Mouse (Mus musculus) liver, adult 2 months (tissue): Measurements from ENCODE around the gene Mrpl17. TPM values are rescaled to one million over a fixed set of nuclear protein-coding genes. Genes with fewer than 3 reads are reported as not detected.
"Not testable (repeated sequence)": the region's sequence is repeated elsewhere in the genome, so short reads cannot be mapped to it uniquely, and the experiment has no call there.

Experiments used
- DNase-seq: peaks from one replicate; pipeline ENCODE4 v3.0.0-alpha.2; 2011; ENCODE audit warnings: low read depth, low spot score; ENCODE audit errors: extremely low read depth
- H3K27ac ChIP-seq: fragments of 200-500 bp; replicated peaks from 2 replicates; pipeline ENCODE4 v1.5.1; 2012; ENCODE audit warnings: low read depth, mild to moderate bottlenecking, control low read depth, inconsistent platforms, low read length; ENCODE audit not compliant: insufficient read depth
- H3K27me3 ChIP-seq: fragments of 200-500 bp; 2 replicates; pipeline ENCODE4 v1.6.1; 2012; ENCODE audit warnings: mild to moderate bottlenecking, moderate library complexity, low read length, inconsistent platforms; ENCODE audit not compliant: control insufficient read depth, insufficient read depth
- H3K36me3 ChIP-seq: fragments of 200-500 bp; 2 replicates; pipeline ENCODE4 v1.6.1; 2012; ENCODE audit warnings: low read length, inconsistent platforms; ENCODE audit not compliant: control insufficient read depth, insufficient read depth
- H3K4me1 ChIP-seq: fragments of 200-500 bp; 2 replicates; pipeline ENCODE4 v1.6.1; 2011; ENCODE audit warnings: low read length; ENCODE audit not compliant: control insufficient read depth, insufficient read depth
- H3K4me3 ChIP-seq: fragments of 200-500 bp; 2 replicates; pipeline ENCODE4 v1.5.1; 2011; ENCODE audit warnings: low read depth, mild to moderate bottlenecking, control low read depth, low read length, moderate library complexity; ENCODE audit not compliant: insufficient read depth
- H3K79me2 ChIP-seq: fragments of 200-500 bp; 2 replicates; pipeline ENCODE4 v1.6.1; 2012; ENCODE audit warnings: inconsistent platforms, mild to moderate bottlenecking, low read length, moderate library complexity; ENCODE audit not compliant: control insufficient read depth, insufficient read depth
- H3K9ac ChIP-seq: fragments of 200-500 bp; 2 replicates; pipeline ENCODE4 v1.6.1; 2012; ENCODE audit warnings: low read depth, mild to moderate bottlenecking, control low read depth, inconsistent platforms, low read length
- CTCF ChIP-seq: fragments of 200-500 bp; IDR thresholded peaks from 2 replicates; pipeline ENCODE4 v1.5.1; 2011; ENCODE audit warnings: low read depth, low read length, control low read depth
- POLR2A ChIP-seq: fragments of 200-500 bp; IDR thresholded peaks from 2 replicates; pipeline ENCODE4 v1.6.1; 2011; ENCODE audit warnings: low read length, control low read depth; ENCODE audit not compliant: insufficient read depth; ENCODE audit errors: extremely low read depth
- WGBS: fragments of 180-500 bp; shearing (Covaris S2); methylation state at CpG from one replicate; pipeline ENCODE4 v1.1.7; 2018; 5-methylcytosine and 5-hydroxymethylcytosine counted together
- polyA plus RNA-seq: library from polyadenylated mRNA; depleted of rRNA; stranded (reverse); fragments of >200 nt; gene quantifications from 2 replicates; pipeline ENCODE4 v1.2.3, GENCODE M21; 2012; rRNA removed
- total RNA-seq: library from RNA; depleted of rRNA; stranded (reverse); fragments of >200 nt; gene quantifications from 2 replicates; pipeline ENCODE4 v1.2.3, GENCODE M21; 2014; rRNA removed

The Mrpl17 gene
- 109 and 118 TPM in 2 replicates for total RNA-seq
- polyA plus RNA-seq = 207 and 261 TPM in 2 replicates

- peaks cover 6% of the 10 kb centered on the region; the same call in 1 of the 2 replicates for H3K36me3 ChIP-seq
- under 1% methylated on average over 51 of the region's 52 CpGs for WGBS
- peak within 1 kb of the TSS; percentile 92 for H3K9ac ChIP-seq
- no peaks in the 10 kb centered on the region for H3K27me3 ChIP-seq
- H3K4me1 ChIP-seq = peaks cover 12% of the 10 kb centered on the region
- peak; percentile 94 for DNase-seq
- peaks cover 6% of the 10 kb centered on the region; the same call in 1 of the 2 replicates for H3K79me2 ChIP-seq
- peak within 1 kb of the TSS; percentile 82 for H3K4me3 ChIP-seq
- TF ChIP-seq CTCF (peak; percentile 84), POLR2A (peak; percentile 76)
- H3K27ac ChIP-seq = peak within 1 kb of the TSS; percentile 75
Measured at GRCm38 (mm10) chr7:105810877-105811489, at the start of gene Mrpl17. Gene Mrpl17, minus strand, starts transcription at chr7:105811099.

- not testable (repeated sequence) for H3K36me3 ChIP-seq, DNase-seq, H3K9ac ChIP-seq, H3K27me3 ChIP-seq, H3K4me3 ChIP-seq, H3K27ac ChIP-seq, H3K79me2 ChIP-seq, H3K4me1 ChIP-seq
- no CpG with 5 or more reads among the region's 2 CpGs for WGBS
Measured at GRCm38 (mm10) chr7:105855718-105856560, 45.0 kb upstream of the Mrpl17 start.

- Histone ChIP-seq H3K4me1 (no peaks in the 10 kb centered on the region), H3K27me3 (no peaks in the 10 kb centered on the region), H3K9ac (no peak overlapping the region), H3K4me3 (no peak overlapping the region), H3K36me3 (no peaks in the 10 kb centered on the region), H3K27ac (no peak overlapping the region), H3K79me2 (no peaks in the 10 kb centered on the region)
- no peak for DNase-seq
- 80% methylated on average over 7 of the region's 7 CpGs for WGBS
- no peak for TF ChIP-seq POLR2A
- TF ChIP-seq CTCF = no peak
Measured at GRCm38 (mm10) chr7:105824281-105824680, 13.4 kb upstream of the Mrpl17 start.

GRCm38 (mm10) chr7:105818483-105818882 lies 7.6 kb upstream of the Mrpl17 start:
- DNase-seq = peak; percentile 43
- TF ChIP-seq CTCF (peak; percentile 43), POLR2A (no peak)
- H3K4me3 ChIP-seq = no peak overlapping the region
- 0% methylated on average over 1 of the region's 1 CpGs for WGBS
- no peak overlapping the region for H3K27ac ChIP-seq
- no peaks in the 10 kb centered on the region for H3K36me3 ChIP-seq
- H3K79me2 ChIP-seq = no peaks in the 10 kb centered on the region
- no peaks in the 10 kb centered on the region for H3K27me3 ChIP-seq
- no peak overlapping the region for H3K9ac ChIP-seq
- no peaks in the 10 kb centered on the region for H3K4me1 ChIP-seq

GRCm38 (mm10) chr7:105816736-105817135 lies 5.8 kb upstream of the Mrpl17 start:
- TF ChIP-seq POLR2A = no peak
- TF ChIP-seq CTCF = no peak
- no peak overlapping the region for H3K27ac ChIP-seq
- H3K36me3 ChIP-seq = no peaks in the 10 kb centered on the region
- H3K9ac ChIP-seq = no peak overlapping the region
- H3K4me3 ChIP-seq = no peak overlapping the region
- DNase-seq = peak; percentile 34
- no peaks in the 10 kb centered on the region for H3K79me2 ChIP-seq
- no peaks in the 10 kb centered on the region for H3K4me1 ChIP-seq
- no peaks in the 10 kb centered on the region for H3K27me3 ChIP-seq

GRCm38 (mm10) chr7:105813326-105813725 lies 2.4 kb upstream of the Mrpl17 start:
- no peaks in the 10 kb centered on the region for H3K27me3 ChIP-seq
- DNase-seq = no peak
- no peak overlapping the region for H3K27ac ChIP-seq
- peaks cover 8% of the 10 kb centered on the region for H3K4me1 ChIP-seq
- H3K4me3 ChIP-seq = no peak overlapping the region
- WGBS = 93% methylated on average over 3 of the region's 3 CpGs
- H3K9ac ChIP-seq = no peak overlapping the region
- TF ChIP-seq POLR2A = no peak
- TF ChIP-seq CTCF = no peak
- H3K36me3 ChIP-seq = peaks cover 6% of the 10 kb centered on the region; the same call in 1 of the 2 replicates
- peaks cover 6% of the 10 kb centered on the region; the same call in 1 of the 2 replicates for H3K79me2 ChIP-seq
